Mouse (Mus musculus): ENCODE results near the gene Kif6. TPM values are rescaled to one million over a fixed set of nuclear protein-coding genes. Genes with fewer than 3 reads are reported as not detected.

Gene Kif6
- not detected for polyA plus RNA-seq (2014; fragmentation: Illumina TruSeq; extraction: RNeasy Lipid Tissue Mini Kit (QIAGEN cat#74804); ENCODE audit: low read depth, low replicate concordance)

GRCm38 (mm10) chr17:49614577-49615235 lies at the start of gene Kif6:
Kif6 (plus strand) TSS chr17:49615136.

Other genes starting within 250 kb of the Kif6 start
- gene Mocs1, start 186.8 kb upstream of the Kif6 start, polyA plus RNA-seq (2014; fragmentation: Illumina TruSeq; extraction: RNeasy Lipid Tissue Mini Kit (QIAGEN cat#74804); ENCODE audit: low read depth, low replicate concordance) = 13.6 TPM
- 0.29 TPM for gene Daam2, start 50.8 kb upstream of the Kif6 start, polyA plus RNA-seq (2014; fragmentation: Illumina TruSeq; extraction: RNeasy Lipid Tissue Mini Kit (QIAGEN cat#74804); ENCODE audit: low read depth, low replicate concordance)

Measured in liver, adult 10 weeks (tissue).